In the genomic region with DNA sequence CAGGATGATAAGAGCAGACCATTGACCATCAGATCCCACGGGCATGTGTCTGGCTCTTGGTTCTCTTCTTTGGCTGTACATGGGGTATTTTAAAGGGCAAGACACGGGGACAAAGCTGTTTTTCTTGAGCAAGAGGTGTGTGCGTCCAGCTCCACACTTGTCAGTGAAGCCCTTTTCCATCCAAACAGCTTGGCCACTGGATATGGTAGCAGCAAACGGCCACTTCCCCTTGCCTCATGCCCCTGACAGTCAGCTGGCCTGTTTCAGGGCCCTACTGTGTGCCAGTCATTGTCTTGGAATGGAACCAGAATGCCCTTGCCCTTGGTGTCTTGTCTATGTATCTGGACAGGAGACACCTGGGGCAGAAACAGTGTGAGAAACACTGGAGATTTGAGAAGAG, we compare ENCODE assay signal across 13 mouse cellular contexts.
DNase-seq lines count a peak whose midpoint lies in the region; ATAC-seq lines count a peak whose summit lies in the region.
"Had no signal": no experiment of that assay in that cellular context is flagged by ENCODE, and none has a peak within 500 bp of the region (broad histone marks: within the 10 kb centered on the region; RNA-seq: fewer than 3 reads in every experiment).

No protein-coding gene starts in this region.

- H3K9me3 ChIP-seq in heart, embryonic 16.5 days (replicated peaks; ENCODE audit: control insufficient read depth, low read length) = no peaks in the 10 kb centered on the region
- 0 out of 2 replicates have a peak, but pooled peaks cover 2% of the 10 kb centered on the region for H3K9me3 ChIP-seq in lung, embryonic 16.5 days (ENCODE audit: control insufficient read depth, low read length)
- no peaks in the 10 kb centered on the region for H3K9me3 ChIP-seq in embryonic facial prominence, embryonic 15.5 days (replicated peaks)
- no peaks in the 10 kb centered on the region for H3K9me3 ChIP-seq in neural tube, embryonic 15.5 days (replicated peaks)
- H3K9me3 ChIP-seq in midbrain, embryonic 10.5 days (replicated peaks) = no peaks in the 10 kb centered on the region

- H3K4me2 ChIP-seq in heart, embryonic 16.5 days (ENCODE audit: low read depth, low read length) = no peak overlapping the region
- H3K4me2 ChIP-seq in lung, embryonic 16.5 days (ENCODE audit: low read depth, low read length) = no peak overlapping the region
- H3K4me2 ChIP-seq in embryonic facial prominence, embryonic 15.5 days (replicated peaks) = no peak overlapping the region
- H3K4me2 ChIP-seq in neural tube, embryonic 15.5 days = no peak overlapping the region
- H3K4me2 ChIP-seq: midbrain, embryonic 11.5 days had no signal

- 67% methylated on average over 4 of the region's 4 CpGs for WGBS in heart, embryonic 16.5 days
- 60% methylated on average over 4 of the region's 4 CpGs for WGBS in lung, embryonic 16.5 days
- WGBS in embryonic facial prominence, embryonic 15.5 days = 84% methylated on average over 4 of the region's 4 CpGs
- WGBS in neural tube, embryonic 15.5 days = 97% methylated on average over 4 of the region's 4 CpGs
- WGBS in midbrain, embryonic 10.5 days = 84% methylated on average over 4 of the region's 4 CpGs

- H3K9ac ChIP-seq in heart, embryonic 16.5 days (ENCODE audit: low read length) = no peak overlapping the region
- no peak overlapping the region for H3K9ac ChIP-seq in lung, embryonic 16.5 days (ENCODE audit: low read length)
- H3K9ac ChIP-seq in embryonic facial prominence, embryonic 15.5 days = no peak overlapping the region
- no peak overlapping the region for H3K9ac ChIP-seq in neural tube, embryonic 15.5 days (replicated peaks)
- H3K9ac ChIP-seq: liver, embryonic 14.5 days had no signal

- intact Hi-C loops in heart, postnatal 25 days (cut with DNase I) = loop anchor here (5.0 kb wide), 2 partner anchors 51 to 91 kb away; no protein-coding TSS in a partner anchor

- peak overlapping the region; percentile 13 for H3K27ac ChIP-seq in heart, embryonic 16.5 days (ENCODE audit: low read length)
- peak overlapping the region; percentile 84 for H3K27ac ChIP-seq in lung, embryonic 16.5 days (ENCODE audit: low read length)
- peak overlapping the region; percentile 79 for H3K27ac ChIP-seq in embryonic facial prominence, embryonic 15.5 days (replicated peaks)
- H3K27ac ChIP-seq in neural tube, embryonic 15.5 days (replicated peaks) = 0 out of 2 replicates have a peak overlapping the region, but pooled peaks have one; percentile 13
- H3K27ac ChIP-seq in midbrain, embryonic 10.5 days (replicated peaks) = no peak overlapping the region; the same call in none of the 2 replicates
- H3K27ac ChIP-seq: liver, embryonic 14.5 days had no signal

- no peaks in the 10 kb centered on the region for H3K36me3 ChIP-seq in heart, embryonic 16.5 days (ENCODE audit: control insufficient read depth, insufficient read depth)
- H3K36me3 ChIP-seq in lung, embryonic 16.5 days (ENCODE audit: control insufficient read depth, insufficient read depth, low read length) = no peaks in the 10 kb centered on the region
- H3K36me3 ChIP-seq in embryonic facial prominence, embryonic 15.5 days = no peaks in the 10 kb centered on the region
- H3K36me3 ChIP-seq in neural tube, embryonic 15.5 days = no peaks in the 10 kb centered on the region
- no peaks in the 10 kb centered on the region for H3K36me3 ChIP-seq in midbrain, embryonic 10.5 days

- ATAC-seq in heart, embryonic 16.5 days (replicated peaks; ENCODE audit: extremely low read depth, insufficient read depth, low FRiP score) = no peak
- ATAC-seq in lung, embryonic 16.5 days (ENCODE audit: low read depth) = no peak
- ATAC-seq in embryonic facial prominence, embryonic 15.5 days (ENCODE audit: insufficient number of reproducible peaks, low FRiP score, low TSS enrichment, low read depth) = no peak
- ATAC-seq in neural tube, embryonic 15.5 days (ENCODE audit: low FRiP score) = no peak

- H3K27me3 ChIP-seq in heart, embryonic 16.5 days (ENCODE audit: control insufficient read depth, insufficient read depth, low read length) = no peaks in the 10 kb centered on the region
- H3K27me3 ChIP-seq in lung, embryonic 16.5 days (ENCODE audit: control insufficient read depth, insufficient read depth, low read depth, low read length) = no peaks in the 10 kb centered on the region
- no peaks in the 10 kb centered on the region for H3K27me3 ChIP-seq in embryonic facial prominence, embryonic 15.5 days
- no peaks in the 10 kb centered on the region for H3K27me3 ChIP-seq in neural tube, embryonic 15.5 days (replicated peaks)
- H3K27me3 ChIP-seq in midbrain, embryonic 10.5 days (ENCODE audit: low read depth, poor library complexity, severe bottlenecking) = no peaks in the 10 kb centered on the region; the same call in 1 of the 2 replicates

- H3K4me3 ChIP-seq in heart, embryonic 16.5 days (ENCODE audit: low read length) = no peak overlapping the region
- H3K4me3 ChIP-seq in lung, embryonic 16.5 days (ENCODE audit: low read length) = no peak overlapping the region
- H3K4me3 ChIP-seq in embryonic facial prominence, embryonic 15.5 days (replicated peaks) = no peak overlapping the region
- no peak overlapping the region for H3K4me3 ChIP-seq in neural tube, embryonic 15.5 days (replicated peaks)
- H3K4me3 ChIP-seq in midbrain, embryonic 10.5 days = no peak overlapping the region

- H3K4me1 ChIP-seq in heart, embryonic 16.5 days (ENCODE audit: control insufficient read depth, insufficient read depth, low read length) = peaks cover 2% of the 10 kb centered on the region; the same call in 1 of the 2 replicates
- peaks cover 30% of the 10 kb centered on the region for H3K4me1 ChIP-seq in lung, embryonic 16.5 days (replicated peaks; ENCODE audit: control insufficient read depth, insufficient read depth, low read length)
- H3K4me1 ChIP-seq in embryonic facial prominence, embryonic 15.5 days = peaks cover 42% of the 10 kb centered on the region
- peaks cover 19% of the 10 kb centered on the region for H3K4me1 ChIP-seq in neural tube, embryonic 15.5 days
- peaks cover 33% of the 10 kb centered on the region for H3K4me1 ChIP-seq in midbrain, embryonic 10.5 days

- no peak for DNase-seq in heart, postnatal 25 days (ENCODE audit: low spot score)
- no peak for DNase-seq in lung, postnatal 36 days
- DNase-seq in layer of hippocampus, adult 18-20 months (ENCODE audit: low spot score in 2 of 2) = no peak
- no peak for DNase-seq in midbrain, embryonic 10.5 days (ENCODE audit: low spot score)
- DNase-seq: adrenal gland, postnatal 14 days; cerebellum, adult 11 months; kidney, postnatal 10 days had no signal
